Mouse (Mus musculus) hindbrain, embryonic 10.5 days (tissue): ENCODE results near the gene Cphx3. TPM values are rescaled to one million over a fixed set of nuclear protein-coding genes. Genes with fewer than 3 reads are reported as not detected.
"Not testable (repeated sequence)": the region's sequence is repeated elsewhere in the genome, so short reads cannot be mapped to it uniquely, and the experiment has no call there.

ENCODE experiments used
- DNase-seq: peaks from one replicate; pipeline ENCODE4 v3.0.0-alpha.2; 2017; ENCODE audit warnings: low spot score
- H3K27ac ChIP-seq: fragments of 300-500 bp; sonication (generic); 2 replicates; pipeline ENCODE4 v1.5.1; 2016; ENCODE audit warnings: mild to moderate bottlenecking, moderate library complexity
- H3K27me3 ChIP-seq: fragments of 300-500 bp; sonication (generic); 2 replicates; pipeline ENCODE4 v1.6.1; 2016; ENCODE audit warnings: mild to moderate bottlenecking; ENCODE audit not compliant: poor library complexity, insufficient read depth, severe bottlenecking
- H3K36me3 ChIP-seq: fragments of 300-500 bp; sonication (generic); 2 replicates; pipeline ENCODE4 v1.6.1; 2016; ENCODE audit warnings: mild to moderate bottlenecking, moderate library complexity
- H3K4me1 ChIP-seq: fragments of 300-500 bp; sonication (generic); replicated peaks from 2 replicates; pipeline ENCODE4 v1.6.1; 2016; ENCODE audit warnings: mild to moderate bottlenecking
- H3K4me3 ChIP-seq: fragments of 300-500 bp; sonication (generic); 2 replicates; pipeline ENCODE4 v1.5.1; 2016; ENCODE audit warnings: mild to moderate bottlenecking, moderate library complexity
- H3K9me3 ChIP-seq: fragments of 300-500 bp; sonication (generic); 2 replicates; pipeline ENCODE4 v1.6.1; 2016; ENCODE audit warnings: mild to moderate bottlenecking, moderate library complexity
- WGBS: fragments of 180-500 bp; shearing (Covaris S2); methylation state at CpG from one replicate; pipeline ENCODE4 v1.1.7; 2016; 5-methylcytosine and 5-hydroxymethylcytosine counted together
- polyA plus RNA-seq: library from polyadenylated mRNA; unstranded; fragments of >200 nt; fragmentation: Nextera tagmentation; extraction: Ambion mirVana; gene quantifications from 2 replicates; pipeline ENCODE4 v1.2.1, GENCODE M21; 2016

Gene Cphx3
- polyA plus RNA-seq, 1 experiment from 2014 or later: not detected

DNA sequence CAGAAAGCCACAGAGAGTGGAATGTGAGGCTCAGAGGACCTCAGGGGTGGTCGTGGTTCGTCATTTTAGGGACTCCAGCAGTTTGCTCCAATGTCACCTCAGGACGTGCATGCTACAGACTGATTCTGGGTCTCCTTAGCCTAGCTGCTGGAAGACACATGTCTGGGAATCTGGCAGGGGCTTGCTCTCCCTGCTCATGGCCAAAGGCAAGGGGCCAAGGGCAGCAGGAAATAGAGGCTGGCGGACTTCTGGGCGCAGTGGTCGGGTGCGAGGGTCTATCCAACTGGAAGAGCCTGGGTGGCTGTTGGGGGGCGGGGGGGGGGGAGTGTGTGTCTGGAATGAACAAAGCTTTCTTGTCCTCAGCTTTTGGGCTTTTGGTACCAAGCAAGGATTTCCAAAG lies 106.3 kb downstream of the Cphx3 start:
- H3K27ac ChIP-seq, H3K4me1 ChIP-seq, DNase-seq, H3K9me3 ChIP-seq, H3K36me3 ChIP-seq, H3K27me3 ChIP-seq, H3K4me3 ChIP-seq: not testable (repeated sequence)
- no CpG with 5 or more reads among the region's 8 CpGs for WGBS

DNA sequence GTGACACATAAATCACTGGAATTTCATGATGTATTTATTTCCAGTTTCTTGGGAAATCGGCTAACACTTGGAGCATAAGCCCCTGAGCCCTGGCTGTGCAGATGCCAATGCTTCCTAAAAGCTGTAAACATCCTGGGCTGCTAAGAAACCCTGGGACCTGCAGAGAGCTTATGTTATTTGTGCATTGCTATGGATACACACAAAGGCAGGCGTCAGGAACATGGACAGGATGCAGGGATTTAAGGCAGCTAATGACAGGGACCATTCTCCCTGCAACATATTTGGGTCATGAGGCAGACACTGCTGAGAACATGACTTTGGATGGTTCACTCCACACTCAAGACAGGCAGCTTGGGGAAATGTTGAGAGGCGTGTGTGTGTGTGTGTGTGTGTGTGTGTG lies 115.8 kb downstream of the Cphx3 start:
- H3K27me3 ChIP-seq, H3K36me3 ChIP-seq, H3K27ac ChIP-seq, DNase-seq, H3K4me1 ChIP-seq, H3K9me3 ChIP-seq, H3K4me3 ChIP-seq: not testable (repeated sequence)
- no CpG with 5 or more reads among the region's 3 CpGs for WGBS

DNA sequence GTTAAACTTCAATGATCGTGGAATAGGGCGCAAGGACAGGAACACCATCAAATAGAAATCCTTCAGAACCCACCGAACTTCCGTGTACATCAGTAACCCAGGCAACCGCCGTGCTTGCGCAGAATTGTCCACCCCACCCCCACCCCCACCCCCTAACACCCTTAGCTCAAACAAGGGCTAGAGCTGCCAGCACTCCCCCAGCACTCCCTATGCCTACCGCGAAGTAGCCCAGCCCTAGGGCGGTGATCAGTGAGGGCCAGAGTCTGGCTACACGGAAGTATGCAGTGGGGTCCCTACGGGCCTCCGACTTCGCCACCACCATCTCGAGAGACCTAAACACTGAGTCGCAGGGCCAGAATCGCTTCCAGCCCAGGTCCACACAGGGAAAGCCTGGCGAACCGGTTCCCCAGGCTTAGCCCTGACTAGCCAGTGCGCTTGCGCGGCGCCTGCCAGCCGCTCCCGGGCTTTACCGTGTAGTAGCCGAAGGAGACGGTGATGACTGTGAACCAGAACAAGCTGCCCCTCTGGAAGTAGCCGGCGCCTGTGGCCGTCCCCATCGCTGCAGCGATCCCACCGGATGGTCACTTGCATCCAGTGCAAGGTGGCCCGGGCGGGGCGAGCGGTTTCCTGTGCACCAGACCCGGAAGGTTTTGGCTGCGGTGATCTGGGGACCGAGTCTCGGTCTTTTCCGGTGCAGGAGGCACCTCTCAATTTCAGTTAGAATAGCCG lies 124.3 kb downstream of the Cphx3 start:
- not testable (repeated sequence) for DNase-seq, H3K36me3 ChIP-seq, H3K4me1 ChIP-seq, H3K9me3 ChIP-seq, H3K27me3 ChIP-seq, H3K27ac ChIP-seq, H3K4me3 ChIP-seq
- no CpG with 5 or more reads among the region's 44 CpGs for WGBS

DNA sequence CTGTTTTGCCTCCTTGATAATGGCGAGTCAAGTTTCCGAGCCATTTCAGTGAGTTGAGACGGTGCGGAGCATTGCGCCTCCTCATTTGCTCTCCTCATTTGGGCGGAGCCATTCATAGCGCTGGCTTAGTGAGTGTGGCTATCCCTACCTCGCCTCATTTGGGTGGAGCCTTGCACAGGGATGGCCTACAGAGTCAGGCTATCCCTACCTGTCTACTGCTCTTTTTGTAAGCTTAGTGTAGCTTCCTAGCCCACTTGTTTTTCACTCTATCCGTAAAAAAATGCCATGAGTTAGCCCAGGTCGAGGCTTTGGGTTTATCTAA lies 124.8 kb downstream of the Cphx3 start, which contains the start of gene Tmem254b:
Tmem254b (minus strand) TSS at position 116 of the 322 bp plus-strand sequence.
- not testable (repeated sequence) for H3K4me3 ChIP-seq, DNase-seq, H3K9me3 ChIP-seq, H3K27ac ChIP-seq, H3K4me1 ChIP-seq, H3K27me3 ChIP-seq, H3K36me3 ChIP-seq
- WGBS: no CpG with 5 or more reads among the region's 10 CpGs

DNA sequence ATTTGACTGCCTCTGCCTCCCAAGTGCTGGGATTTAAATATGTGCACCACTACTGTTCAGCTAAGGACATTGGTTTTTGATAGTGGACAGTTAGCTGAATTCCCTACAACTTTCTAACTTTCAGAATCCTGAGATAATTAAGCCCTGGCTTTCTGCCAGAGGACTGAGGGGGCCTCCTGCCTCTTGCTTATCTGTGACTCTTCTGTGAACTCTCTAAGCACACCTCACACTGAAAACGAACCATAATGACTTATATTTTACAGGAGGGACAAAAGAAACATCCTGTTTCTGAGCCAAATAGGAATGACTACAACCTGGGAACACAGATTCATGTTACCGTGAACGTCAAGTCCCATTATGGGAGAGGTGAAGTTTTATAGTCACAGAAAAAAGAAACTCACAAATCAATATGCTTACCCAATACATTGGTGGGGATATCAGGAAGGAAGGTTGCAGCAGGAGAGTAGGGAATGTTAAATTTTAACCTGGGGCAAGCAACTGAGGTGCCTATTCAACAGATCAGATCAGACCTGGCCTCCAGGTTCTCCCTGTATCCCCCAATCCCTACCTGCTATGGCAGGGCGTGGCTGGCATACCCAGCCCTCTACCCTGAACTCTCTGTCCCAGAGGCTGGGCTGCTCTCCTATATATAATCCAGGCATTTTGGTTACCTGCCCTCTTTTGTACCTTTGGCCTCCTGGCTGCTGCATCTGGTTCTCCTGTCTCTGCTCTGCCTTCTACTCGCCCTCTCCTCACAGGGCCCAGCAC lies 134.3 kb downstream of the Cphx3 start:
- H3K4me1 ChIP-seq, H3K9me3 ChIP-seq, H3K27me3 ChIP-seq, DNase-seq, H3K4me3 ChIP-seq, H3K36me3 ChIP-seq, H3K27ac ChIP-seq: not testable (repeated sequence)
- WGBS: no CpG with 5 or more reads among the region's 5 CpGs

DNA sequence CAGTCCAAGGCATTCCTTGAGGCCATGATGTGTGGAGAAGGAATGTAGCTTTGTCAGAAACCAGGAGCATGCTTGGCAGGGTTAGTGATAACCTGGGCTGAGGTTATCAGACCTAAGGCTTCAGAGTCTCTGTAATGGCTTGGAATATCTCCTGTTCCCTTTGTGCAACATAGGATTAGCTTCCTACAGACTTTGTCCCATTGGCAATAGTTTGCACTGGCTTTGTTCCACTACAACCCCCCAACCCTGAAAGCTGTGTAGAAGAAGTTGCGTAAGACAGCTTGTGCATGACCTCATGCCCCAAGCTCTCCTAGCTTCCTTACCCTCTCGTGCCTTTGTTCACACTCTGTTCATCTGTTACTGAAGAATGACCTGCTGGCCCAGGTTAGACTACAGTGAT lies 155.1 kb downstream of the Cphx3 start:
- H3K4me3 ChIP-seq, H3K9me3 ChIP-seq, H3K4me1 ChIP-seq, H3K27me3 ChIP-seq, H3K36me3 ChIP-seq, H3K27ac ChIP-seq, DNase-seq: not testable (repeated sequence)
- no CpG with 5 or more reads among the region's 2 CpGs for WGBS

DNA sequence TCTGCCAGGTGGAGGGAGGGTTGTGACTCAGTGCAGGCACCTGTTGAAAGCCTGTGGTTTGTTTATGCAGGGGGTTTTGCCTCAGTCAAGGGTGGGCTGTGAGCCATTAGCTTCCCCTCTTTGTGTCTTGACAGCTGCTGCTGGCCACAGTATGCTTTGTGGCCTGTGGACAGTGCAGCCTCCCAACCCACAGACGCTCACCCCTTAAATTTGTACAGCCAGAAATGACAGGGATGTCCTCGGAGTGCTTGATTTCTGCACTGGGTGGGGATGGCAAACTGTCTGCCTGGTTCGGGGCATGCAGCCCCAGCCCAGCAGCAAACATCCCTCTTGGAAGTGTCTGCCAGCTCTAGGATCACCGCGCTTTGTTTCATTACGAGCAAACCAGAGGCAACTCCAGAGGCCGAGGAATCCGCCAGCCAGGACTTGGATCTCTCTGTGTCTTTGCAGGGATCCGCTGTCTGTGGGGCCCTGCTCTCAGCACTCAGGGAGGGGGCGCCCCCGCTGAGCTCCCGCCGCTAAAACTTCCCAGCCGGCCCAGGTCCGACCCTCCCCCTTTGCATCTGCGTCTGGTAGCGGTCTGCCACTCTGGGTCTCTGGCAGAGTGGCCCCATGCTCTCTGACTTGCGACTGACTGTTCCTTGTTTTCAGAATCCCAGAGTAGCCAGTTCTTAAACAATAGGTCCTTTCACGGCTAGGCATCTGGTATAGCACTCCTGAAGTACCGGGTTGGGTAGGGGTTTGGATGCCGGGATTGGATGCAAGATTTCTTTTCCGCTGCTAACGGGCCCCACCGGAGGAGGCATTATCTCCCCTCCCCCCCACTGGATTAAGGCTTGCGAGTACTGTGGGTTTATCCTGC lies 175.9 kb downstream of the Cphx3 start, which contains the start of gene Duxbl3:
Duxbl3 (plus strand) TSS at position 207 of the 862 bp plus-strand sequence.
- not testable (repeated sequence) for H3K27ac ChIP-seq, H3K4me3 ChIP-seq, H3K9me3 ChIP-seq, DNase-seq, H3K36me3 ChIP-seq, H3K4me1 ChIP-seq, H3K27me3 ChIP-seq
- WGBS: no CpG with 5 or more reads among the region's 25 CpGs

DNA sequence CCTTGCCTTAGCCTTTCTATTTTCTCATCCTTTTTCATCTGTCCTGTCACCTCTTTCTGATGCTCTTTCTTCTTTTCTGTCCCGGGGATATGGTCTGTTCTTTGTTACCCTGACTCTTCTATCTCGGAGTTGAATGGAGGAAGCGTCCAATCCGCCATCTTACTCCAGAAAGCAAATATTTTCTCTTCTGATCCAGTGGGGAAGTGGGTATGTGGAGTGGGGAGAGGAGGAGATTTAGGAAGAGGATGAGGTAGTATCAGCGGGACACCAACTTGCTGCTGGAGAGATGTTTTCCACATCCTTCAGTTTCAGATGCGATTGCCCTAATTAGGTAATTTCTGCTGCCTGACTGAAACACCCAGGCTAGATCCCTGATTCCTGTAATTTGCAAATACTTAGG lies 176.6 kb downstream of the Cphx3 start:
- not testable (repeated sequence) for H3K9me3 ChIP-seq, H3K4me3 ChIP-seq, H3K36me3 ChIP-seq, H3K4me1 ChIP-seq, H3K27me3 ChIP-seq, DNase-seq, H3K27ac ChIP-seq
- whole genome bisulfite sequencing: no CpG with 5 or more reads among the region's 6 CpGs

Other genes with a start within 250 kb of the Cphx3 start
- gene Anxa11, start 240.1 kb upstream of the Cphx3 start, polyA plus RNA-seq: 4.2 and 4.4 TPM in 2 replicates
- gene Plac9a, start 179.2 kb upstream of the Cphx3 start, polyA plus RNA-seq: not detected in 2 replicates
- 1.9 and 3.9 TPM in 2 replicates for gene Tmem254a, start 154.6 kb upstream of the Cphx3 start, polyA plus RNA-seq
- not detected in 2 replicates for gene Cphx1, start 144.0 kb upstream of the Cphx3 start, polyA plus RNA-seq
- gene Duxbl1, start 103.7 kb upstream of the Cphx3 start, polyA plus RNA-seq: 4.6 and 4.7 TPM in 2 replicates
- 0.93 TPM in 1 of 2 replicates, not detected in the other for gene Gm9780, start 39.6 kb upstream of the Cphx3 start, polyA plus RNA-seq
- gene Tmem254c, start 14.9 kb upstream of the Cphx3 start, polyA plus RNA-seq: 18.4 and 22.4 TPM in 2 replicates
- gene Cphx2, start 781 bp upstream of the Cphx3 start, polyA plus RNA-seq: not detected in 2 replicates
- gene Duxbl2, start 36.1 kb downstream of the Cphx3 start, polyA plus RNA-seq: not detected in 2 replicates
- 0.96 and 1.2 TPM in 2 replicates for gene Plac9b, start 100.2 kb downstream of the Cphx3 start, polyA plus RNA-seq
- gene Tmem254b, start 124.7 kb downstream of the Cphx3 start, polyA plus RNA-seq: 19.0 and 22.2 TPM in 2 replicates
- gene Duxbl3, start 175.7 kb downstream of the Cphx3 start, polyA plus RNA-seq: 5.7 and 6.3 TPM in 2 replicates